Comparison of ENCODE assay signal across 8 mouse cellular contexts in the genomic region with DNA sequence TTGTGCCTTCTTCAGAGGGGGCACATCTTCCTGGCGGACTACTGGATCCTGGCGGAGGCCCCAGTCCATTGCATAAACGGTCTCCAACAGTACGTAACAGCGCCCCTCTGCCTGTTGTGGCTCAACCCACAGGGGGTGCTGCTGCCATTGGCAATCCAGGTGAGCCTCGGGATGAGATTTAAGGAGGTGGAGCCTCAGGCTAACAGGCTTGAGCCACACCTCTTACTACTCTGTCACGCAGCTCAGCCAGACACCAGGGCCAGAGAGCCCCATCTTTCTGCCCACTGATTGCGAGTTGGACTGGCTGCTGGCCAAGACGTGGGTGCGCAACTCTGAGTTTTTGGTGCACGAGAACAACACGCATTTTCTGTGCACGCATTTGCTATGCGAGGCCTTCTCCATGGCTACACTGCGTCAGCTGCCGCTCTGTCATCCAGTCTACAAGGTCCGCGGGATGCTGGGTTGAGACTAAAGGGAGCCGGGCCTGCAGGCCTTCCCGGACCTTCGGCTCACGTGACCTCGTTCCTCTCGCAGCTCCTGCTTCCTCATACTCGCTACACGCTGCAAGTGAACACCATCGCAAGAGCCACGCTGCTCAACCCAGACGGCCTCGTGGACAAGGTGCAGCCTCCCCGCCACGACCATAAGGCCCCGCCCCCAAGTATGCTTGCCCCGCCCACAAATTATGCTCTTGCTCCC. TPM values are rescaled to one million over a fixed set of nuclear protein-coding genes. Genes with fewer than 3 reads are reported as not detected.
DNase-seq lines count a peak whose midpoint lies in the region; ATAC-seq lines count a peak whose summit lies in the region.
"Had no signal": no experiment of that assay in that cellular context is flagged by ENCODE, and none has a peak within 500 bp of the region (broad histone marks: within the 10 kb centered on the region; RNA-seq: fewer than 3 reads in every experiment).

No protein-coding gene starts in this region.

- no peaks in the 10 kb centered on the region for H3K27me3 ChIP-seq in forebrain, embryonic 14.5 days (replicated peaks; ENCODE audit: control insufficient read depth, insufficient read depth, low read length)
- H3K27me3 ChIP-seq in hindbrain, embryonic 15.5 days: no peaks in the 10 kb centered on the region; the same call in none of the 2 replicates

- H3K36me3 ChIP-seq in forebrain, embryonic 14.5 days (ENCODE audit: control insufficient read depth, insufficient read depth, low read length): no peaks in the 10 kb centered on the region
- H3K36me3 ChIP-seq in hindbrain, embryonic 15.5 days: no peaks in the 10 kb centered on the region

- peak overlapping the region; percentile 39 for H3K4me3 ChIP-seq in forebrain, embryonic 14.5 days (ENCODE audit: low read depth, low read length)
- H3K4me3 ChIP-seq in hindbrain, embryonic 15.5 days: peak overlapping the region; percentile 41

- no peaks in the 10 kb centered on the region for H3K9me3 ChIP-seq in forebrain, embryonic 14.5 days (replicated peaks; ENCODE audit: control insufficient read depth, low read length)
- H3K9me3 ChIP-seq in hindbrain, embryonic 15.5 days: no peaks in the 10 kb centered on the region

- peak; percentile 89 for ATAC-seq in forebrain, embryonic 14.5 days
- peak; percentile 78 for ATAC-seq in hindbrain, embryonic 15.5 days (ENCODE audit: low FRiP score, low read depth)

- no peak overlapping the region; the same call in 1 of the 2 replicates for H3K27ac ChIP-seq in forebrain, embryonic 14.5 days (ENCODE audit: low read depth, low read length)
- peak overlapping the region; percentile 63 for H3K27ac ChIP-seq in hindbrain, embryonic 15.5 days (replicated peaks)

- under 1% methylated on average over 34 of the region's 34 CpGs for WGBS in forebrain, embryonic 14.5 days
- 1% methylated on average over 34 of the region's 34 CpGs for WGBS in hindbrain, embryonic 15.5 days

- H3K4me2 ChIP-seq in forebrain, embryonic 14.5 days (ENCODE audit: low read length): peak overlapping the region; percentile 76
- H3K4me2 ChIP-seq in hindbrain, embryonic 15.5 days: peak overlapping the region; percentile 59

- DNase-seq in Muller cell, postnatal 12 days (ENCODE audit: inconsistent ontology term): peak; percentile 44
- DNase-seq in cerebellum, adult 11-12 months: peak; percentile 84
- peak; percentile 62 for DNase-seq in forebrain, embryonic 14.5 days (ENCODE audit: low spot score)
- peak; percentile 80 to 84 for DNase-seq in layer of hippocampus, postnatal 36 days
- peak; percentile 65 for DNase-seq in lung, postnatal 14 days
- DNase-seq in right cerebral cortex, adult 2 months (ENCODE audit: low spot score in 2 of 2): peak; percentile 87 to 91

- H3K9ac ChIP-seq in forebrain, embryonic 14.5 days (ENCODE audit: low read length): peak overlapping the region; percentile 59
- H3K9ac ChIP-seq in hindbrain, embryonic 15.5 days: peak overlapping the region; percentile 26

- H3K4me1 ChIP-seq in forebrain, embryonic 14.5 days (ENCODE audit: control insufficient read depth, insufficient read depth, low read length): no peaks in the 10 kb centered on the region
- peaks cover 7% of the 10 kb centered on the region; the same call in 1 of the 2 replicates for H3K4me1 ChIP-seq in hindbrain, embryonic 15.5 days (replicated peaks)

RNA-seq across cellular contexts. Expression of gene Aloxe3, which starts 8.4 kb away (rescaled TPM):
- 0.94 and 2.1 TPM in 2 replicates for polyA plus RNA-seq in forebrain, embryonic 14.5 days (2014; fragmentation: Nextera tagmentation; extraction: Ambion mirVana)
- polyA plus RNA-seq in hindbrain, embryonic 15.5 days (2015; fragmentation: Nextera tagmentation; extraction: Ambion mirVana): 4.7 and 6.5 TPM in 2 replicates
- total RNA-seq in layer of hippocampus, postnatal 36 days (2021): 1 to 10 TPM; 6.6 to 6.9 TPM
- total RNA-seq: gastrocnemius, postnatal 36 days had no signal

RNA-seq across cellular contexts. Expression of gene 9130213A22Rik, which starts 11.7 kb away (rescaled TPM):
- polyA plus RNA-seq in forebrain, embryonic 14.5 days (2014; fragmentation: Nextera tagmentation; extraction: Ambion mirVana): 0.14 TPM in 2 replicates
- polyA plus RNA-seq in hindbrain, embryonic 15.5 days (2015; fragmentation: Nextera tagmentation; extraction: Ambion mirVana): 0.40 and 0.42 TPM in 2 replicates
- 1 to 10 TPM in 1 of 2 experiments, under 1 TPM in 1; 0.96 to 1.2 TPM for total RNA-seq in layer of hippocampus, postnatal 36 days (2021)
- total RNA-seq: gastrocnemius, postnatal 36 days had no signal

RNA-seq across cellular contexts. Expression of gene Hes7, which starts 13.9 kb away (rescaled TPM):
- polyA plus RNA-seq in forebrain, embryonic 14.5 days (2014; fragmentation: Nextera tagmentation; extraction: Ambion mirVana): 0.23 and 0.24 TPM in 2 replicates
- polyA plus RNA-seq in hindbrain, embryonic 15.5 days (2015; fragmentation: Nextera tagmentation; extraction: Ambion mirVana): 0.87 and 0.98 TPM in 2 replicates
- 1 to 10 TPM in 1 of 2 experiments, under 1 TPM in 1; 0.68 to 1.1 TPM for total RNA-seq in layer of hippocampus, postnatal 36 days (2021)
- total RNA-seq: gastrocnemius, postnatal 36 days had no signal

RNA-seq across cellular contexts. Expression of gene Alox12b, which starts 22.7 kb away (rescaled TPM):
- 0.15 TPM in 1 of 2 replicates, not detected in the other for polyA plus RNA-seq in forebrain, embryonic 14.5 days (2014; fragmentation: Nextera tagmentation; extraction: Ambion mirVana)
- polyA plus RNA-seq in hindbrain, embryonic 15.5 days (2015; fragmentation: Nextera tagmentation; extraction: Ambion mirVana): 0.35 and 0.72 TPM in 2 replicates
- total RNA-seq in layer of hippocampus, postnatal 36 days (2021): 1 to 10 TPM; 5.8 to 7.4 TPM
- total RNA-seq: gastrocnemius, postnatal 36 days had no signal

RNA-seq across cellular contexts. Expression of gene Per1, which starts 39.1 kb away (rescaled TPM):
- 6.8 and 11.6 TPM in 2 replicates for polyA plus RNA-seq in forebrain, embryonic 14.5 days (2014; fragmentation: Nextera tagmentation; extraction: Ambion mirVana)
- polyA plus RNA-seq in hindbrain, embryonic 15.5 days (2015; fragmentation: Nextera tagmentation; extraction: Ambion mirVana): 10.0 and 10.1 TPM in 2 replicates
- 10 to 100 TPM; 78.2 to 92.8 TPM for total RNA-seq in layer of hippocampus, postnatal 36 days (2021)
